Mouse (Mus musculus): ENCODE results near the gene Tcp11. TPM values are rescaled to one million over a fixed set of nuclear protein-coding genes. Genes with fewer than 3 reads are reported as not detected.

Tcp11 gene
- polyA plus RNA-seq, 1 experiment: 1.4 TPM

DNA sequence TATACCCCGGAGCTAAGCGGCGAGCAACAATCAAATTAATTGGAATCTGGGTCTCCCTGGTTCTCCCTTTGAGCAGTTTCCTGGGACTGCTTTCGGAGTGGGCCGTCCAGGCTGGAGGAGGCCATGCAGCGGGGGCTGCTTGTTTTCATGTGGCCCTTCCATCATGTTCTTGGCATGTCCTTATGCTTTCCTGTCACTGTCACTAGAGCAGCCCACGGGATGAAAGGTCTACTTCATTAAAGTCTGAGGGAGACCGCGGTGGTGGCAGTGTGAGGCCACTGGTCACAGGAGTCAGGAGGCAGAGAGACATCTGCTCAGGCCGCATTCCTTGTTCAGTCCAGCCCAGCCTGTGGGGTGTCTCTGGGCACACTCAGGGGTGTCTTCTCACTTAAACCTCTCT lies 48.2 kb downstream of the Tcp11 start:
- Histone ChIP-seq H3K27ac (ENCODE audit: insufficient read depth, low read depth, low read length) (no peak overlapping the region), H3K27me3 (replicated peaks; ENCODE audit: control insufficient read depth, insufficient read depth, low read length) (no peaks in the 10 kb centered on the region), H3K36me3 (ENCODE audit: control insufficient read depth, insufficient read depth, low read length) (no peaks in the 10 kb centered on the region), H3K4me1 (ENCODE audit: control insufficient read depth, insufficient read depth, low read length) (peaks cover 15% of the 10 kb centered on the region), H3K4me3 (ENCODE audit: insufficient read depth, low read depth, low read length) (no peak overlapping the region)
- 69% methylated on average over 10 of the region's 10 CpGs for WGBS
- TF ChIP-seq POLR2A (IDR thresholded peaks at IDR 0.05; ENCODE audit: low read depth, low read length) (no peak), CTCF (conservative IDR thresholded peaks at IDR 0.05; ENCODE audit: insufficient read depth, insufficient read length, low read depth, low read length) (no peak)
- DNase-seq: no peak

DNA sequence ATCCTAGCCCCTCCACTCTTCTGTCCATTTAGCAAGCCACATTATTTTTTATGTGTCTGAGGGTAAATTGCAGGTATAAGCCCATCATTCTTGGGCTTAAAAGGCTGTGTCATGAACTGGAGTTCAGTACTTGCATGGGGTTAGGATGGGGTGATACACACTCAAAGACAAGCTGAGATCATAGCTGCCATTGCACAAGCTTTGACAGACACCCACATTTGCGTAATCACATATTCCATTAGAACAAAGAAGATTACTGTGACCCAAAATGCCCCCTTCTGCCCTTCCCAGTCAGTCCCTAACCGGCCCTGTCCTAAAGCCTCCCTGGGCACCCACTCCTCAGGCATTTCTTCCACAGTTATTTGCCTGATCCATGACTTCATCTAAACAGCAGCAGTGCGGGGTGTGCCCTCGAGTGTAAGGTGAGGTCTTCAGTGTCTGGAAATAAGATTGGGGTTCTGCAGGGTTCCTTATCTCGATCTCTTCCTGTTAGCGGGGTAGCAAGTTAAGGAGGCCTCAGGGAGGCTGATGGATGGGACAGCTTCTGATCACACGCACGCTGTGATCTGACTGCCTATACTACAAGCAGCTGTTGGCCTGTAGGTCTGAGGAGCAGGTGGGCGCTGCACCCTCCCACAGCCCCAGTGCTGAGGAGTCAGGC lies 49.0 kb downstream of the Tcp11 start:
- H3K4me1 ChIP-seq (ENCODE audit: control insufficient read depth, insufficient read depth, low read length): peaks cover 24% of the 10 kb centered on the region
- H3K4me3 ChIP-seq (ENCODE audit: insufficient read depth, low read depth, low read length): no peak overlapping the region
- TF ChIP-seq POLR2A (IDR thresholded peaks at IDR 0.05; ENCODE audit: low read depth, low read length): no peak
- TF ChIP-seq CTCF (conservative IDR thresholded peaks at IDR 0.05; ENCODE audit: insufficient read depth, insufficient read length, low read depth, low read length): no peak
- no peaks in the 10 kb centered on the region for H3K36me3 ChIP-seq (ENCODE audit: control insufficient read depth, insufficient read depth, low read length)
- no peak overlapping the region for H3K27ac ChIP-seq (ENCODE audit: insufficient read depth, low read depth, low read length)
- 75% methylated on average over 9 of the region's 9 CpGs for WGBS
- no peak for DNase-seq
- H3K27me3 ChIP-seq (replicated peaks; ENCODE audit: control insufficient read depth, insufficient read depth, low read length): no peaks in the 10 kb centered on the region

DNA sequence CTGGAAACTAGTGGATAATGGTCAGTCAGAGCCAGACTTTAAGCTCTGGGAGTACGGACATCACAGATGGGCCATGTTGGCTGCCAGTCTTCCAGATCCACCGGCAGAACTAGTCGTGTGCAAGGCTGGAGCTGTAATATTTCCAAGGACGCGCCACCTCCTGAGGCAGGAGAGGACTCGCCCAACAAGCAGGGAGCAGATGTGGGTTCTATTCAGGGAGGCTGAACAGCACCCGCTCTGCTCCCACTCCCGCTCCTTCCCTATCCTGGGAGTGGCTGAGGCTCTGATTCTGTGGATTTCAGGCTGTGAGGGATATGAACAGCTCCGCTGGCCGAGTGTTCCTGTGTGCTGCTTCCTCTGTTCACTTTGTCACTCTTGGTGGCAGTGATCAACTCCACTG lies 50.0 kb downstream of the Tcp11 start:
- peaks cover 33% of the 10 kb centered on the region for H3K4me1 ChIP-seq (ENCODE audit: control insufficient read depth, insufficient read depth, low read length)
- H3K27me3 ChIP-seq (replicated peaks; ENCODE audit: control insufficient read depth, insufficient read depth, low read length): no peaks in the 10 kb centered on the region
- H3K27ac ChIP-seq (ENCODE audit: insufficient read depth, low read depth, low read length): peak overlapping the region; percentile 41
- WGBS: 74% methylated on average over 10 of the region's 10 CpGs
- TF ChIP-seq POLR2A (IDR thresholded peaks at IDR 0.05; ENCODE audit: low read depth, low read length): no peak
- no peak for TF ChIP-seq CTCF (conservative IDR thresholded peaks at IDR 0.05; ENCODE audit: insufficient read depth, insufficient read length, low read depth, low read length)
- no peaks in the 10 kb centered on the region for H3K36me3 ChIP-seq (ENCODE audit: control insufficient read depth, insufficient read depth, low read length)
- DNase-seq: peak; percentile 33
- no peak overlapping the region for H3K4me3 ChIP-seq (ENCODE audit: insufficient read depth, low read depth, low read length)

DNA sequence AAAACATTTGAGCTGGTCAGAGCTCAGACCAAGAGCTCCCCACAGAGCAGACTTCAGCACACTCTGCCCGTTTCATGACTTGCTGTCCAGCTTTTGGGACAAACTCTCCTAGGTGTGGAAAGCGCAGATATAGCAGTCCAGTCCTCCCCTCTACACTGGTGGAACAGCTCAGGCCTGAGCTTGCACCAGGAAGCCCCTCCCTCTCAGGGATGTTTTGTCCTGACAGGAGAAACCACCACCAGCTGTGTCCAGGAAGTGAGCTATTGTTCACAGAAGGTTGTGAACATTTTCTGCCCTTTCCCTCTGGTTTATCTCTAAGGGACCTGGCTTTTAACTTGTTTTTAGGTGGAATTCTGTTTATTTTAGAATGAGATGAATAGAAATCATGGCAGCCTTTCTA lies 51.1 kb downstream of the Tcp11 start:
- H3K27me3 ChIP-seq (replicated peaks; ENCODE audit: control insufficient read depth, insufficient read depth, low read length): no peaks in the 10 kb centered on the region
- H3K27ac ChIP-seq (ENCODE audit: insufficient read depth, low read depth, low read length): peak overlapping the region; percentile 41
- no peaks in the 10 kb centered on the region for H3K36me3 ChIP-seq (ENCODE audit: control insufficient read depth, insufficient read depth, low read length)
- peaks cover 44% of the 10 kb centered on the region for H3K4me1 ChIP-seq (ENCODE audit: control insufficient read depth, insufficient read depth, low read length)
- 65% methylated on average over 2 of the region's 2 CpGs for WGBS
- H3K4me3 ChIP-seq (ENCODE audit: insufficient read depth, low read depth, low read length): no peak overlapping the region
- TF ChIP-seq CTCF (conservative IDR thresholded peaks at IDR 0.05; ENCODE audit: insufficient read depth, insufficient read length, low read depth, low read length): no peak
- TF ChIP-seq POLR2A (IDR thresholded peaks at IDR 0.05; ENCODE audit: low read depth, low read length): no peak
- peak; percentile 75 for DNase-seq

DNA sequence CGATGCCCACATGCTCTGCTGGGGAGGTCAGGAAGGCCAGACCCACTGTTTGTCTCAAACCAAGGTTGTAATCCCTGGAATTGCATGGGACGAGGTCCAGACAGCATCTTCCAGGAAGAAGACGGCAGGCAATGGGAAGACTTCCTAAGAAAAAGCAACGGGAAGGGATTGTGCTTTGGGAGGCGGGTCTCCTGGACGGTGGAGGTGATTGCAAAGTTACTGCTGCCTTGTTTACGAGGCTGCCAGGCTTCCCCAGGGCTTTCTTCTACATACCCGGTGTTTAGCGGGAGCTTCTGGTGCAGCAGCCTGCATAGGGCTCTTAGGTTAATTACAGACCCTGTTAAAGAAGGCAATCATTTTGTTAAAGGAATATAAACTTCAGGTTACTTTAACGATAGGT lies 52.2 kb downstream of the Tcp11 start:
- 34% methylated on average over 10 of the region's 10 CpGs for WGBS
- Histone ChIP-seq H3K36me3 (ENCODE audit: control insufficient read depth, insufficient read depth, low read length) (no peaks in the 10 kb centered on the region), H3K4me3 (ENCODE audit: insufficient read depth, low read depth, low read length) (no peak overlapping the region), H3K27me3 (replicated peaks; ENCODE audit: control insufficient read depth, insufficient read depth, low read length) (no peaks in the 10 kb centered on the region), H3K4me1 (ENCODE audit: control insufficient read depth, insufficient read depth, low read length) (peaks cover 54% of the 10 kb centered on the region), H3K27ac (ENCODE audit: insufficient read depth, low read depth, low read length) (peak overlapping the region; percentile 40)
- TF ChIP-seq CTCF (conservative IDR thresholded peaks at IDR 0.05; ENCODE audit: insufficient read depth, insufficient read length, low read depth, low read length) (no peak), POLR2A (IDR thresholded peaks at IDR 0.05; ENCODE audit: low read depth, low read length) (no peak)
- peak; percentile 72 for DNase-seq

DNA sequence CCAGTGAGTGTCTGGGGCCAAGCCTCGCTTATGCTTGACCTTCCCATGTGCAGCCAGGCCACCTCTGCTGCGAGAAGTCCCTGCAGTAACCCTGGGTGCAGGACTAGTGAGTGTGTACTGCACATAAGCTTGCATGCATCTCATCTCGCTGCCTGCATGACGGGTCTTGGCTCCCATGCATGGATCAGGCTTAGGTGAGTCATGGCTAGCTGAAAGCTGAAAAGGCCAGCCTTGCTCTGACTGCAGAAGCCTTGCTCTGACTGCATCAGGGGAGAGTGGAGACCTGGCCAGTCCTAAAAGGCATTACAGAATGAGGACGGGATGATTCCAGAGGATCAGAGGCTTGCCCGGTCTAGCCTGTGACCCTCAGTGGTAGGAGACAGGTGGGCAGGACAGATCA lies 53.2 kb downstream of the Tcp11 start:
- no peak for DNase-seq
- Histone ChIP-seq H3K4me3 (ENCODE audit: insufficient read depth, low read depth, low read length) (no peak overlapping the region), H3K27ac (ENCODE audit: insufficient read depth, low read depth, low read length) (peak overlapping the region; percentile 83), H3K36me3 (ENCODE audit: control insufficient read depth, insufficient read depth, low read length) (no peaks in the 10 kb centered on the region), H3K27me3 (replicated peaks; ENCODE audit: control insufficient read depth, insufficient read depth, low read length) (no peaks in the 10 kb centered on the region), H3K4me1 (ENCODE audit: control insufficient read depth, insufficient read depth, low read length) (peaks cover 65% of the 10 kb centered on the region)
- 82% methylated on average over 6 of the region's 6 CpGs for WGBS
- TF ChIP-seq POLR2A (IDR thresholded peaks at IDR 0.05; ENCODE audit: low read depth, low read length) (no peak), CTCF (conservative IDR thresholded peaks at IDR 0.05; ENCODE audit: insufficient read depth, insufficient read length, low read depth, low read length) (no peak)

DNA sequence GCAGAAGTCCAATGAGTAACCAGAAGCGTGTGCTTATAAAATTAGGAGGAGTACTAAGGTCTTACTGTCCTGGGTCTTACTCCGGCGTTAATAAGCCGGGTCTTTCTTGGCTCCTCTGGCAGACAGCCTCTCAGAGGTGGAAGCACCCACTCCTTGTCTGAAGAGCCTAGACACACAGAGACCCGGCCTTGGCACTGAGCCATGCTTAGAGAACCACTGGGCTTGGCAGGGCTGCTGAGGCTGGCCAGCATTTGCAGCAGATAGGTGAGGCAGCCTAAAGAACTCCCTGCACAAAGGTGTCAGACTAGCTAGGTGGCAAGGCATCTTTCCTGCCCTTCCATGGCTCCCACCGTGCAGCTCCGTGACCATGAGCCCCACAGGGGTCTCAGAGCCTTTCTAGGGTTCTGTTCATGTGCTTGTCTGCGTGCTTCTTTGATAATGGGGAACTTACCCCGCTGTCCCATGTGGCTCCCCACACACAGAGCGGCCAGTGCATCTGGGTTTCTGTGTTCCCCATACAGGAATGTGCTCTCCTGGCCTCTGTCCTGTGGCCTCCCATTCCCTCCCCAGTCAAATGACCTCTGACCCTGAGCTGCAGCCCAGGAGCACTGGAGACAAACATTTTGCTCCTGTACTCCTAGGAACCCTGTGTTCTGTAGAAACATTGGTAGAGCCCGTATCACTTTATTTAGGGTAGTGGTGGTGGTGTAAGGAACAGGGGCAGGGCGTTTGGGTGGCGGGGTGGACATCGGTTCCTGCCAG lies 54.1 kb downstream of the Tcp11 start:
- Histone ChIP-seq H3K27ac (ENCODE audit: insufficient read depth, low read depth, low read length) (peak overlapping the region; percentile 83), H3K4me3 (ENCODE audit: insufficient read depth, low read depth, low read length) (no peak overlapping the region), H3K4me1 (ENCODE audit: control insufficient read depth, insufficient read depth, low read length) (peaks cover 70% of the 10 kb centered on the region), H3K36me3 (ENCODE audit: control insufficient read depth, insufficient read depth, low read length) (no peaks in the 10 kb centered on the region), H3K27me3 (replicated peaks; ENCODE audit: control insufficient read depth, insufficient read depth, low read length) (no peaks in the 10 kb centered on the region)
- WGBS: 37% methylated on average over 14 of the region's 14 CpGs
- TF ChIP-seq CTCF (conservative IDR thresholded peaks at IDR 0.05; ENCODE audit: insufficient read depth, insufficient read length, low read depth, low read length) (no peak), POLR2A (IDR thresholded peaks at IDR 0.05; ENCODE audit: low read depth, low read length) (no peak)
- DNase-seq: peak; percentile 87
